Mouse (Mus musculus) thymus, adult 2 months (tissue): ENCODE measurements around the gene Nav3.

Experiments
- CTCF ChIP-seq: fragments of 200-500 bp; IDR thresholded peaks from 2 replicates; pipeline ENCODE4 v1.5.1; 2012; ENCODE audit warnings: mild to moderate bottlenecking, control low read depth, low read length, moderate library complexity, borderline replicate concordance; ENCODE audit not compliant: control insufficient read depth, poor library complexity, insufficient read depth; ENCODE audit errors: extremely low read depth
- POLR2A ChIP-seq: fragments of 200-500 bp; IDR thresholded peaks from 2 replicates; pipeline ENCODE4 v1.6.1; 2012; ENCODE audit warnings: mild to moderate bottlenecking, low read length, control low read depth, moderate library complexity; ENCODE audit not compliant: control insufficient read depth, poor library complexity, insufficient read depth; ENCODE audit errors: extremely low read depth

GRCm38 (mm10) chr10:109684109-109685056, 771.6 kb downstream of the Nav3 start:
- TF ChIP-seq CTCF, result no peak
- no peak for TF ChIP-seq POLR2A
